Mouse (Mus musculus) intestine, postnatal 0 days (tissue): ENCODE measurements around the gene Retreg2. TPM values are rescaled to one million over a fixed set of nuclear protein-coding genes. Genes with fewer than 3 reads are reported as not detected.

Experiments
- ATAC-seq: fragments of 200-750 bp; cut with Nextera tagmentation; 2 replicates; pipeline ENCODE4 v1.8.0; 2017; ENCODE audit warnings: mild to moderate bottlenecking, moderate TSS enrichment, moderate library complexity
- H3K27ac ChIP-seq: fragments of 300-500 bp; sonication (generic); 2 replicates; pipeline ENCODE4 v1.5.1; 2014; ENCODE audit warnings: mild to moderate bottlenecking, low read depth, low read length, moderate library complexity
- H3K27me3 ChIP-seq: fragments of 300-500 bp; sonication (generic); replicated peaks from 2 replicates; pipeline ENCODE4 v1.6.1; 2014; ENCODE audit warnings: low read length, mixed read lengths; ENCODE audit not compliant: control insufficient read depth, insufficient read depth
- H3K36me3 ChIP-seq: fragments of 300-500 bp; sonication (generic); 2 replicates; pipeline ENCODE4 v1.6.1; 2014; ENCODE audit warnings: mild to moderate bottlenecking, moderate library complexity; ENCODE audit not compliant: control insufficient read depth, insufficient read depth
- H3K4me1 ChIP-seq: fragments of 300-500 bp; sonication (generic); replicated peaks from 2 replicates; pipeline ENCODE4 v1.6.1; 2014; ENCODE audit warnings: antibody characterized with exemption, low read length, mixed read lengths; ENCODE audit not compliant: control insufficient read depth, insufficient read depth
- H3K4me2 ChIP-seq: fragments of 300-500 bp; sonication (generic); replicated peaks from 2 replicates; pipeline ENCODE4 v1.6.1; 2014; ENCODE audit warnings: low read depth, mild to moderate bottlenecking, moderate library complexity
- H3K4me3 ChIP-seq: fragments of 300-500 bp; sonication (generic); 2 replicates; pipeline ENCODE4 v1.5.1; 2014; ENCODE audit warnings: low read depth, low read length
- H3K9ac ChIP-seq: fragments of 300-500 bp; sonication (generic); 2 replicates; pipeline ENCODE4 v1.6.1; 2014; ENCODE audit warnings: mild to moderate bottlenecking, low read depth, low read length
- H3K9me3 ChIP-seq: fragments of 300-500 bp; sonication (generic); 2 replicates; pipeline ENCODE4 v1.6.1; 2016; ENCODE audit warnings: mixed run types; ENCODE audit not compliant: control insufficient read depth
- CTCF ChIP-seq: sonication (generic); IDR thresholded peaks from 2 replicates; pipeline ENCODE4 v1.5.1; 2016; ENCODE audit warnings: low read depth, mild to moderate bottlenecking, control low read depth, antibody characterized with exemption, moderate library complexity
- WGBS: fragments of 180-500 bp; shearing (Covaris S2); extraction: QIAGEN DNeasy Blood & Tissue Kit; methylation state at CpG from one replicate; pipeline ENCODE4 v1.1.7; 2014; 5-methylcytosine and 5-hydroxymethylcytosine counted together
- polyA plus RNA-seq: library from polyadenylated mRNA; unstranded; fragments of >200 nt; fragmentation: Nextera tagmentation; extraction: Ambion mirVana; gene quantifications from 2 replicates; pipeline ENCODE4 v1.2.1, GENCODE M21; 2015

Gene Retreg2
- polyA plus RNA-seq, 1 experiment from 2014 or later = 48.4 TPM

DNA sequence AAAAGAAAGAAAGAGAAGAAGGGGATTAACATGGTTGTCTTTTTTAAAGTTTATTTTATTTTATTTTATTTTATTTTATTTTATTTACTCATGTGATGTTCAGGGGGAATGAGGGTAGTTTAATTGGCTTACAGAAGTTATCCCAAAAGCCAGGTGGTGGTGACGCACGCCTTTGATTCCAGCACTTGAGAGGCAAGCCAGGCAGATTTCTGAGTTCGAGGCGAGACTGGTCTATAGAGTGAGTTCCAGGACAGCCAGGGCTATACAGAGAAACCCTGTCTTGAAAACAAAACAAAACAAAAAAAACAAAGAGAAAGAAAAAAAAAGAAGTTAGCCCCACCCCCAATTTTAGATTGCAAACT is 17.7 kb downstream of the Retreg2 start:
- WGBS = 83% methylated on average over 4 of the region's 4 CpGs
- no peak overlapping the region for H3K9ac ChIP-seq
- ATAC-seq = no peak
- H3K27me3 ChIP-seq = no peaks in the 10 kb centered on the region
- no peak overlapping the region for H3K4me2 ChIP-seq
- TF ChIP-seq CTCF = no peak
- H3K4me1 ChIP-seq = no peaks in the 10 kb centered on the region
- no peaks in the 10 kb centered on the region for H3K36me3 ChIP-seq
- H3K4me3 ChIP-seq = no peak overlapping the region
- no peaks in the 10 kb centered on the region for H3K9me3 ChIP-seq
- no peak overlapping the region for H3K27ac ChIP-seq

DNA sequence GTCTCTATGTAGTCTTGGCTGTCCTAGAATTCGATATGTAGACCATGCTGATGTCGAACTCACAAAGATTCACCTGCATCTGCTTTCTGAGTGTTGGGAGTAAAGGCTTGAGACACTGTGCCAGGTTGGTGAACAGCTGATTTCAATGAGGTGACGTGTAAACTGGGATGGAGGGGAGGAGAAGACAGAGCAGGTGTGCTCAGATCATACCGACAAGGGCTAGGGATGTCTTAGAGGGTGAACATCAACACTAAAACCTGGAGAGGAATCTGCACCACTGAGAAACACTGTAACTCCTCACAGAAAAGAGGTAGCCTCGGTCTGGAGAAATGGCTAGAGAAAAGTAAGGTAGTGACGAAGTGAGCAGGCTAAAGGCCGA is 25.5 kb downstream of the Retreg2 start:
- H3K4me3 ChIP-seq = peak overlapping the region; percentile 84
- no peak for TF ChIP-seq CTCF
- no peak overlapping the region for H3K27ac ChIP-seq
- WGBS = 9% methylated on average over 7 of the region's 7 CpGs
- 0 out of 2 replicates have a peak, but pooled peaks have one; percentile 0 for ATAC-seq
- peaks cover 7% of the 10 kb centered on the region; the same call in 1 of the 2 replicates for H3K4me1 ChIP-seq
- peak overlapping the region; percentile 69; the same call in 1 of the 2 replicates for H3K9ac ChIP-seq
- H3K27me3 ChIP-seq = no peaks in the 10 kb centered on the region
- no peaks in the 10 kb centered on the region for H3K9me3 ChIP-seq
- H3K4me2 ChIP-seq = peak overlapping the region; percentile 68
- H3K36me3 ChIP-seq = peaks cover 35% of the 10 kb centered on the region

DNA sequence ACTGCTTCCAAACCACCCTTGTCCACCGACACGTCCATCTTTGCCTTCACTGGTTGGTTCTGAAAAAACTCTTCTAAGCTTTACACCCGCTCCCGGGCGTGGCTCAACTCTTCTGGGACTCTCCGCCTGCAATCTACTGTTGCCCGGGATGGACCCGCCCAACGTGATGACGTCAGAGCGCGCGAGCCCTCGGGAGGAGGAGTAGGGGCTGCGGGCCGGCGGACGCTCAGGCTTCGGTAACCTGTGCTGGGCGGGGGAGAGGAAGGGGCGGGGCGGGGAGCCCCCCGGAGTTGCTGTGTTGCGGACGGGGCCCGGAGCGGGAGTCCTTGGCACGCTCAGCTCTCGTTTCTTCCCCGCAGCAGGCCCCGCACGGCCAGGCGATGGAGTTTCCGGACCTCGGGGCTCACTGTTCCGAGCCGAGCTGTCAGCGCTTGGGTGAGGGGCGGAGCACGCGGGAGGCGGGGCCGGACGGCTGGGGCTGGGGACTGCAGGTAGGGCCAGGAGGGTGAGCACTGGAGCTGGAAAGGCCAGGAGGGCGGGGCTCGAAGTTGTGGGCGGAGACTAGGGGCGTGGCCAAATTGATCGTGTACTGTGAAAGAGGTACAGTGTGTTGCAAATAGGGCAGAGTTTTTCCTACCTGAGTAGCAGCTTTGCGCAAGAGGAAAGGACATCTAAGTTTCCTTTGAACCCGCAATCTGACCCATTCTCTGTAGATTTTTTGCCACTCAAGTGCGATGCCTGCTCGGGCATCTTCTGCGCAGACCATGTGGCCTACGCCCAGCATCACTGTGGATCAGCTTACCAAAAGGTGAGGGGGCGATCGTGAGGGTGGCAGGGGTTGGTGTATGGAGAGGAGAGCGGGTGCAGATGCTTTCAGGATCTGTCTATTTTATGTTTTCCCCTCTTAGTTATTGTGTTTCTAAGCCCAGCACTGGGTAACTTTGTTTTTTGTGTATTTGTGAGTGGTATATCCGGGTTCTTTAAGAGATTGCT is 26.2 kb downstream of the Retreg2 start, which contains the start of gene Zfand2b:
Gene Zfand2b, plus strand, starts transcription at position 175 of the 993 bp plus-strand sequence.
- peak within 1 kb of the TSS; percentile 68 for H3K4me2 ChIP-seq
- H3K9me3 ChIP-seq = no peaks in the 10 kb centered on the region
- H3K36me3 ChIP-seq = peaks cover 39% of the 10 kb centered on the region
- H3K27ac ChIP-seq = peak within 1 kb of the TSS; percentile 91
- H3K9ac ChIP-seq = peak within 1 kb of the TSS; percentile 69
- ATAC-seq = peak; percentile 99
- under 1% methylated on average over 59 of the region's 59 CpGs for whole genome bisulfite sequencing
- peak within 1 kb of the TSS; percentile 84 for H3K4me3 ChIP-seq
- H3K4me1 ChIP-seq = peaks cover 7% of the 10 kb centered on the region; the same call in 1 of the 2 replicates
- TF ChIP-seq CTCF = 0 out of 2 replicates have a peak, but pooled peaks have one; percentile 32
- H3K27me3 ChIP-seq = no peaks in the 10 kb centered on the region

DNA sequence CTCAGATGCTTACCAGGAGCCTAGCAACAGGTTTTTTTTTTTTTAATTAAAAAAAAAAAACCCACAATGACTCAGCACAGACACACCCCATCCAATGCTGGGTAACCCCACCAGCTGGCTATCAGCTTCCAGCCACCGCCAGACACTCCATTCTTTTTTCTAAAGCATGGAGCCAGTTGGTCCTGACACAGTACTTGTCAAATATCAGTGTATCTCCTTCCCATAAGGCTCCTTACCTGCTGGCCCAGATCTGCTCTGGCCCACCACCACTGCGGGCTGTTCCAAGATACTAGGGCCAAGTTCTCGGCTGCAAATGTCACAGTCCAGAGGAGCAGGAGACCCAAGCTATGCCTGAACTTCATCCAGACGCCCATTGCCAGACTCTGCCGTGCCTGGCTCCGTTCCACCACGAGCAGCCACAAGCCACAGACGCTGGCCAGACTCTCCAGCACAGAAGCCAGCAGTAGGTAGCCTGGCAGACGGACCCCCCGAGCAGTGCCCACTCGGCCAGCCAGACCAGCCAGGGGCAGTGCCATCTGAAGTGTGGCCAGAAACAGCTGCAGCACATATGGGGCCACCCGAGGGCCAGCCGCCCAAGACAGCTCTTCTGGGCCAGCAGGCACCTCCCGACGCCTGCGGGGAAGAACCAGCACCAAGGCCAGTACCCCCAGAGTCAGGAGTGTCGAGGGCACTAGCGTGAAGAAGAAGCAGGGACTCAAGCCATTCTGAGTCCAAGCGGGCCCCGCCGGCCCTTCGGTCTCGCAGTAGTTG is 36.9 kb downstream of the Retreg2 start:
- H3K4me2 ChIP-seq = peak overlapping the region; percentile 98
- 0 out of 2 replicates have a peak, but pooled peaks cover 2% of the 10 kb centered on the region for H3K4me1 ChIP-seq
- H3K9me3 ChIP-seq = no peaks in the 10 kb centered on the region
- peak; percentile 37 for ATAC-seq
- TF ChIP-seq CTCF = no peak
- no peak overlapping the region for H3K27ac ChIP-seq
- WGBS = 5% methylated on average over 23 of the region's 23 CpGs
- H3K4me3 ChIP-seq = peak overlapping the region; percentile 60
- peak overlapping the region; percentile 38 for H3K9ac ChIP-seq
- no peaks in the 10 kb centered on the region for H3K27me3 ChIP-seq
- peaks cover 47% of the 10 kb centered on the region for H3K36me3 ChIP-seq

DNA sequence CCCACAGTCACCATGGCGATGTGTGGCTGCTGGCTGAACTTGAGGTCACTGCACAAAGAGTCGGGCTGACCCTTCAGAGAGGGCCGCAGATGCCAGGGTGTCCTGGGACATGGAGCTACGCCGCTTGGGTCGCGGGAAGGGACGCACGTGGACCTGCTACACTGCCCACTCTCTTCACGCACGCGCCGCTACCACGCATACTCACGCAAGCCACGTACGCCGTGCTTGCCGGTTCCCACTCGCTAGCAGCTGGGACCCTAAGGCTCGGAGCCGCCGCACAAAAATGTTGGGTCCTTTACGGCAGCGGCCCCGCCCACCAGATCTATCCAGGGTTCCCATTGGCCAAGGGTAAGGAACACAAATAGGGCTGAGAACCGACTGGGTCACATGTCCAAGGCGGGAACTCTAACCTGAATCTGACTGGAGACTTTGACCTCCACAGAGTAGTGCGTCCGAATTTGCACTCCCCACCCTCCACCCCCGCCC is 37.6 kb downstream of the Retreg2 start, which contains the start of gene Abcb6:
Gene Abcb6, minus strand, starts transcription at position 288 of the 486 bp plus-strand sequence.
- Histone ChIP-seq H3K9ac (peak within 1 kb of the TSS; percentile 38), H3K27ac (peak within 1 kb of the TSS; percentile 64; the same call in 1 of the 2 replicates), H3K4me3 (peak within 1 kb of the TSS; percentile 60), H3K4me2 (peak within 1 kb of the TSS; percentile 98), H3K36me3 (peaks cover 49% of the 10 kb centered on the region), H3K4me1 (0 out of 2 replicates have a peak, but pooled peaks cover 2% of the 10 kb centered on the region), H3K27me3 (no peaks in the 10 kb centered on the region), H3K9me3 (no peaks in the 10 kb centered on the region)
- WGBS = under 1% methylated on average over 31 of the region's 31 CpGs
- ATAC-seq = peak; percentile 87
- no peak for TF ChIP-seq CTCF
